Mouse (Mus musculus) kidney, postnatal 4 days (tissue): ENCODE measurements around the gene Sh3kbp1.

Experiments used
- DNase-seq, 2 experiments: peaks; one replicate each; pipeline ENCODE4 v3.0.0; 2021; ENCODE audit warnings: mixed read lengths in 2 of 2

The Sh3kbp1 gene

DNA sequence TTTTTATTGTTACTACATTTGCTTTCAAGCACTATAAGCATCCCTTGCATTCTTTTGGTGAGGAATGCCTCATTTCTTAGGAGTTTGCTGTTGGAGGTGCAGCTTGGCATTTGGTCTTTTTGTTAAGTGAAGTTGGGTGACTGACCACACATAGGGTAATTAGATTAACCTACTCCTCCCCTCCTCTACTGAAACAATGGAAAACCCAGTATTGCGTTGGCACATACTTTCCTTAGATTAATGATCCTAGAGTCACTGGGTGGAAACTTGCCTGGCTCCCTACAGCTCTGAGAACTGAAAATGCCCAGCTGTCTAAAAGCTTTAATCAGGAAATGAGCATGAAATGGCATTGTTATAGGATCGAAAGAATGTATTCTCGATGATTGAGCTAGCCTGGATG, 117.5 kb downstream of the Sh3kbp1 start:
- no peak for DNase-seq

DNA sequence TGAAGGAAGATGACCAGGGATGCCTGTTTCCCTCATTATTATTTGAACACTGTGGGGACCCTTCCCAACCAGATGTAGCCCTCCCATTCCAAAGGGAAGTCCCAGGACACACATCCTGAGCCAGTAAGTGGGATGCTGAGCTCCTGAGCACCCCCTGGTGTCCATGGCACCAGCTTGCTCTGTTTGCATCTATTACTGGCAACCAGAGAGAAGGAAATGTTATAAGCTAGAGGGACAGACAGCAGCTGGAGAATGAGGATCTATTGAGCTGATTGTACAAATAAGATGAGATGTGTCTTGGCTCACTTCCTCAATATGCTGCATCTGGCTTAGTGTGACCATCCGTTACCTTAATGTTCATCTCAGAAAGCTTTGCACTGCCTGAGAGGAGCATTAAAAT, 124.8 kb downstream of the Sh3kbp1 start:
- peak; percentile 70 to 73 for DNase-seq

DNA sequence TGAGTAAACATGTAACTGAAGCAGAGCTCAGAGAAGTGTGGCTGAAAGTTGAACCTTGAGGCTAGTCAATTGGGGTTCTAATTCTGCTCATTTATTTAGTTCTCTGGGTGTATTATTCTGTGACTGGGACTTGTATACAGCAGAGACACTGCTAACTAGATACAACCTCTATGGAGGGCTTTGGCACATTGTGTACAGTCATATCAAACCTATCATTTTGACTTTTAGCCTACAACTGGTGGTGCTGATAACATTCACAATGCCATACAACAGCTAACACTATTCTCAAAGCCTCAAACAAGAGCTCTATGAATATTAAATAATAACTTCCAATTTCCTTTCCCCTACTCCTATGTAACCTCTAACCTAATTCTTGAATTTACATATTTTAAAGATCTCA, 129.2 kb downstream of the Sh3kbp1 start:
- no peak for DNase-seq

DNA sequence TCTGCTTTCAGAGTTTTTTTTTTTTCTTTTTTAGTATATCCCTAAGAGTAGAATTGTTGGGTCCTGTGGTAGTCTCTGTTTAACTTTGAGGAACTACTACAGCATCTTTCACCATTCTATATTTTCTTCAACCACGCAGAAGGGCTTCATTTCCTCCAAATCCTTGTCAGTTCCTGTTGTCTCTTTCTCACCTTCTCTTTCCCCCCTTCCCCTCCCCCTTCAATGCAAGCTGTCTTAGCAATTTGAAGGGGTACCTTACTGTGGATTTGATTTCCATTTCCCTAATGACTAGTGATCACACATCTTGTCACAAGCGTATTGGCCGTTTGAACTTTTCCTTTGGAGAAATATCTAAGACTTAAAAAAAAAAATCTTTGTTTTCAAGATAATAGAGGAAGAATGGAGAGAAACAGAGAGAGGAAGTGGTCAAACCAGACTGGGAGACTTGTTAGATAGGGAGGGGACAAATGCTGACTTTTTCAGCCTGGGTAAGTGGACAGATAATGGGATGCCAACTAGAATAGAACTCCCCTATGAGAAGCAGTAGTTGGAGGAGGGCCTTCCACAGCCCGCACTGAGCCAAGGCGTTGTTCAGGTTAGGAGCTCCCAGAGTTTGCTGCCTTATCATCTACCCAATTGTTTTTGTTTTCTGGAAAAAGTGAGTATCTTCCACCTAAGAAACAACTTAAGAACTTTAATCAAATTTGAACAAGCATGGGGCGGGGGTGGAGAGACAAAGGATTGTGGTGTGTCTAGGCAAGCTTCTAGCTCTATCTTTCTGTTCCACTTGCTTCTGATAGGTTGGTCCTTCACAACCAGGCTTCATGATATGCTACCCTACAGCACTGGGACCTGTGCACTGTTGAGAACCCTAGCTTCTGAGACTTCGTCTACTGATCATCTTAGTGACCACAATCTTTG, 130.1 kb downstream of the Sh3kbp1 start:
- no peak for DNase-seq

DNA sequence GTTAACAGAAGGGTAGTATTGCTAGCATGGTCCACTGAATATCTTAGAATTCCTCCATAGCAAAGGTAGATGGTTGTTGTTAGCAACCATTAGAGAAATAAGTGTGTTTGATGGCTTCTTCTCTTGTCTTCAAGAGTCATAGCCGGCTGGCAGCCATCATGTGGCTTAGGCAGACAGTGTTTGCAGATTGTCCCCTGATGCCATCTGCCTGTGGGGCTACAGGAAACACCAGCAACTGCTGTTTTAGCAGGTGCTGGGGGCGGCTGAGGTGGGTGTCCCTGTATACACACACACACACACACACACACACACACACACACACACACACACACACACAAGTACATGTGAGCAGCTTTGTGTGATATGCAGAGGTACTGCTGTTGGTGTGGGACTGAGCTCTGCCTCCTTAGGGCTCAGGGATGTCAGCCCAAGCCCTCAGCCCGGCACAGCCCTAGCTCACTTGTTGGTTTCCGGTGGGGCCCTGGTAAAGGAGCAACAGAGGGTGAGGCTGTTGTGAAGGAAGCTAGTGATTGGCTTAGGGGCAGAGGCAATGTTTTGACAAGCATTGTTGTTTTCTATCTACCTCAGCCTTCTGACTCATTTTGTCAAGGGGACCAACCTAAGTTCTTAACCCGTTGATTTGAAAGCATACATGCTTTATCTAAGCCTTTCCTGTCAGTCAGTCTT, 130.9 kb downstream of the Sh3kbp1 start:
- no peak for DNase-seq

DNA sequence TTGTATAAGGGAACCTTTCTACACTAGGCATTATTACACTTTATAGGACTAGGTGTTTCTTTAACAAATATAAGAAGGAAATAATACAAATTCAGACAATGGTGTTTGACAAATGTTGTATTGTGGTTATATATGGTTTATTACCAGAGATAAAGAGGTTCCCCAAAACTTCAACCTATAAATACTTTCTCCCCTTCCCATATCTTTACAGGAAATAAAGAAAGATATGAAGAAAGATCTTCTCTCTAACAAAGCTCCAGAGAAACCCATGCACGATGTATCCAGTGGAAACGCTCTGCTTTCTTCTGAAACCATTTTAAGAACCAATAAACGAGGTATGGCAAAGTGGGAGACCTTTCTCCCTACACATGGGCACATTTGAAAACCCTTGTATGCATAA, 136.7 kb downstream of the Sh3kbp1 start:
- DNase-seq = no peak

DNA sequence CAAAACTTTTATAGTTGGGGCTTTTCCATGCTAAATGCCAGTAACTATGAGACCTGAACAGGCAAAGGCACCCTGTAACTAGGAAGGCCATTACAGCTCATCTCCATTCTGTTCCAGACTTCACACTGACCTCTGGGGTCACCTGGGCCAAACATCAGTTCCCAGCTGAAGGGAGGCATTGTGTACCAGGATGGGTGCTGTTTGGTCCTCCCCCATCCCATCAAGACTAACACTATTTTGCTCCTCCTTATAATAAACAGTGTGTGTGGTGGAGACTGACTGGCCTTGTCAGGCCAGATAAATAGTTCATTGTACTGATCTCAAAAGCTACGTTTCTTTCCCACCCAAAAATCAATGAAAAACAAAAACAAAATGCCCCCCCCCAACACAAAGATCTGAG, 138.8 kb downstream of the Sh3kbp1 start:
- no peak for DNase-seq

DNA sequence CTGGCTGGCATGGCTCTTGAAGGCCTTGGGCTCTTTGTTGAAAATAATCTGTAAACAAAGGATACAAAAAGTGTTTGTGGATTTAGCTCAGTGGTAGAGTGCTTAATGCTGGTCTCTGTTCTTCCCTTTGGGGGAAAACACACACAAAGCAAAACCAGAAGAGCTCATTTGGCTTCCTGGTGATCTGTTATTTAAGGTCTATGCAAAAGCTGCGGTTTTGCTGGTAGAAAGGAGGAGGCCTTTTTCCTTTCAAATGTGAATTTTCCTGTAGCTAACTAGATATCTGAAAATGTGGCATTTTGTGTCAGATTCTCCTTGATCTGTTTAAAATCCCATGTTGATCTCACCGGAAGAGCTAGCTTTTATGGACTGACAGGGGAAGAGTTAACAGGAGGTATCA, 141.9 kb downstream of the Sh3kbp1 start:
- no peak for DNase-seq

DNA sequence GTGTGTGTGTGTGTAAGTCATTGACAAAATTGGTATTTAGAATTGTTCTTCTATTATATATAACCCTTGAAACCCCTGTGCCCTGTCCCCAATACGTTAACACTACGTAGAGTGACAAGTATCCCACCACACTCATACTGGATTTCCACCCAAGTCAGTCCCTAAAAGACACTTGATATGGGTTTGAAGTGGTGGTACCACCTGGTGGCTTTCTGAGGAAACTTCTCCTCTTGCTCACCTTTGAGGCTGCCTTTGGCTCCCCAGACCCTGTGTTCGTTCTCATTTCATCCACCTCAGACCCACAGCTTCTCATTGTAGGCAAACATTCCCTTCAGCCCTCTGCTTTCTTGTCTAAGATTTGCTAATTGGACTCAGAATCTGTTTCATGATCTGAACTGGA, 142.7 kb downstream of the Sh3kbp1 start:
- DNase-seq = no peak

DNA sequence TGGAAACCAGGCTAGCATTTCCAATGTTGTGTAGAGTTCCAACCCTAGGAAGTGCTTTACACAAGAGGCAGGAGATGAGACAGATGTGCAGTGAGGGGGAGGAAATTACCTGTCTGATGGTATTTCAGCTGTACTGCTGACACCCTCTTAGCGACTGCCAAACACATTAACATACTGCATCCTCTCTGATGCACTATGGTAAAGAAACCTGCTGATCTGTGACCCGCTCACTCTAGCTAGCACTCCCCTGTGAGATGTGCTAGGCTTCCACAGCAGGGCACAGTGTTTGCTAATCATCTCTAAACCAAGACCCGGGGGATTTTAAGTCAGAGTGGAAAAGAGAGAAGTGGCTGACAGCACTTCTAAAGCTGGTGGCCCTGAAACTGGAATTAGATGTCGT, 145.1 kb downstream of the Sh3kbp1 start:
- no peak for DNase-seq

DNA sequence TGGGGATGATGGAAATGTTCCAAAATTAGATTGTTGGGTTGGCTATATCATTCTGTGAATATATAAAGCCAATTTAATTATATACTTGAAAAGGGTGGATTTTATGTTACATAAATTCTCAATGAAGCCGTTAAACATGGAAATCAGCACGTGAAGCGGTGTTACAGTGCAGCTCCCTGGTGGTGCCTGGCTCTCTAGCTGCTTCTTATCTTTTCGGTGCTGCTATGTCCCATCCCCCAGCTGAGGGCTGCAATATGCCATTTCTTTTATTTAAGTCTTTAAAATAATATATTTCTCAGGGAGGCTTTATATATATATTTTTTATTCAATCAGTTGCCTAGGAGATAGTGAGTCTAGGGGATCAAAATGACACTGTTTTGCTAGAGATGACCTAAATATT, 148.0 kb downstream of the Sh3kbp1 start:
- no peak for DNase-seq

DNA sequence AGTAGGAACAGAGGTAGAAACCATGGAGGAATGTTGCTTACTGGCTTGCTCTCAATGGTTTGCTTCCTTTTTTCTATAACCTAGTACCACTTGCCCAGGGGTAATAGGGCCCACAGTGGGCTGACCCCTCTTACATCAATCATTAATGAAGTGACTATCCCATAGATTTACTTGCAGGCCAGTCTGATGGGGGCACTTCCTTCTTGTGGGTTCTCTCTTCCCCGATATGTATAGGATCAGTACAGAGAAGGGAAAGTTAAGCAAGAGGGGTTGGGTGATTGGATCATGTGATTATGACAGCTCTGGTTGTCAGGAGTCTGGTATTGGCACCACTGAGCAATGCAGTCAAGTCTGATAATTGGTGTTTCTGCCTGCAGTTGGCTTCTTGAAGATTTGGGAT, 151.7 kb downstream of the Sh3kbp1 start:
- no peak for DNase-seq

DNA sequence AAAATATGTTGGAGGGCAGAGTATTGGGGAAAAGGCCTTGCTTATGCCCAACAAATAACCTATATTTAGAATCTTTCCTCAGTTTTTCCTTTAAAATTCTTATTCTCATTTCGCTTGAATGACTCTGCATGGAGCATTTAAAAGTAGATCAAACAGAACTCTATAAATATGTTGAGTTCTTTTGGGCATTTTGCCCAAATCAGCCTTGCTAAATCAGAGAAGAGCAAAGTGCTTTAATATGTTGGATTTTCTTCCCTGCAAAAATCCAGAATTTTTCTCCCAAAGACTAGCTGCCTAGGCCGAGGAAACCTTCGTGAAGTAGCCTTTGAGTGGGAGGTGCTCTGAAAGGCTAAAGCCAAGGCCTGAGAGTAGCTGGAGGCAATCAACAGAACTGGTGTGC, 163.4 kb downstream of the Sh3kbp1 start:
- no peak for DNase-seq

DNA sequence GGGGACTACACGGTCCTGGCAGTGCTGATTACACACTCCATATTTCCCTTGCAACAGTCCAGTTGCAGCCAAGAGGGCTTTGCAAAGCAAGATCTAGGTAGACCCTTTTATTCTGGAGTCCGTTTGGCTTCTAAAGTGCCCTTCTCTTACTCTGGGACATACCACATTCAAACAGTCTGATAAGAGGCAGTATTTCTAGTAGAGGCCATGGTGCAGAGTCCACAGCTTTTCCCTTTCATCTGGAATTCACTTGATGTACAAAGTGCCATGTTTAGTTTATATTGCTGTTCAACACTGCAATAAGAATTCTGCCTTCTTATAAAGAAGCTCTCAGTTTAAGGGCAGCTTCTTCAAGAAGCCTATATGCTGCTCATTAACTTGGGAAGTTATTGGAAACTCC, 168.5 kb downstream of the Sh3kbp1 start:
- no peak for DNase-seq

DNA sequence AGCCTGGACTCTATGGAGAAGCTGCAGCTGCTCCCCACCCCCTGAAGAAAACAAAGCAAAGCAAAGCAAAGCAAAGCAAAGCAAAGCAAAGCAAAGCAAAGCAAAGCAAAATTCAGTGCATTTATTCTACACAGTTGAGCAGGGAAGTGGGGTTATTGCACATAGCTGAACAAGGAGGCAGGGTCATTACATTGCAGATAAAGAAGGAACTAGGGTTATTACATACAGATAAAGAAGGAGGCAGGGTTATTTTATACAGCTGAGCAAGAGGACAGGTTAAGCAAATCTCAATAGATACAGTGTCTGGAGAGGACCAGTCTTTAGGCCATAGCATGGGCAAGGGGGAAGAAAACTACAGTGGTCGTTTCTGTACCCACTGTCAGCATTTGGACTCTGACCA, 177.3 kb downstream of the Sh3kbp1 start:
- DNase-seq = no peak

DNA sequence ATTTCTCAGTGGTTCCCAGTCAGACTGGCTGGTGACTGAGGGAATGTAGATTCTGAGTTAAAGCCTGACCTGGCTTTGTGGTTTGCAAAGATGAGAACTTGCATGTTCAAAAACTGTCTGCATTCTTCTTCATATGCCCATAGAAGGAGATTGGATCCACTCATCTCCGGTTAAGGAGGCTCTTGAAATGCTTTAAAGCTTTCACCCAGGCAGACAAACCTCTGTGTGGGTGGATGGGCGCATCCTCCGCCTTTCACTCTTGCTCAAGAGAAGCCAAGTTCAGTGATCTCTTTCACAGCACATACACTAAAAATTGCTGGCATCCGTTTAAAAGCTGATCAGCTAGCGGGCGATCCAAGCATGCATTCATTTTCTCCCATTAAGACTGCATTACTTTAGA, 182.4 kb downstream of the Sh3kbp1 start:
- DNase-seq = peak; percentile 17 to 33

DNA sequence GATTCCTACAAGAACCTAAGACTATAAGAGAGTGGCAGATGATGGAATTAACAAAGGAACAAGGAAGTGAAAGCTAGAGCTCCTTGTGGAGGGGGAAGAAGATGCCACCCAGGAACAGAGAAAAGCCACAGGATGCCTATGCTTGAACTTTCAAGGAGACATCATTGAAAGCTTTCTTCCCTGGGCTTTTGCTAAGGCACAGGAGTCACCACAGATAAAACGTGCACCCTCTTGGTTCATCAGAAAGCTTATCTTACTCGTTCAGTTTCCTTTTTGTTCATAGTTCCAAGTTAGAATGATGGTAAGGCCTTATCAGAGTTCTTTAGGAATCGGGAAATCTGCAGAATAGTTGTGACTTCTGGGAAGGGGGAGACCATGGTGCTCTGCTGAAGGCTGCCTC, 183.4 kb downstream of the Sh3kbp1 start:
- no peak for DNase-seq

DNA sequence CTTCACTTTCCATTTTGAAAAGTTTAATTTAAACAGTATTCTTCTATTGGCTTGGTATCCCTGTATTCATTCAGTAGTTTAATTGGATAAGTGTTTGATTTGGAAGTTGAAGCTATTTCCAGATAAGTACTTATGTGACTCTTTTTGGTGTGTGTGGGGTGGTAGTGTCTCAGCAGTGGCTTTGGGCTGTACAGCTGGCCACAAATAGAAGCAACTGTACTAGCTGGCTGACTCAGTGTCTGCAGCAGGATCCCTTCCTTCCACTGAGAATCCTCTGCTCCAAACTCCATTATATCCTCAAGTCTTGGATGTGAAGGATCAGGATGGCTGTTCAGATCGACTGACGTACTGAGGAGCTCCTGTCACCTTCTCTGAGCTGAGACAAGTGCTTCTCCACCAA, 190.4 kb downstream of the Sh3kbp1 start:
- no peak for DNase-seq

DNA sequence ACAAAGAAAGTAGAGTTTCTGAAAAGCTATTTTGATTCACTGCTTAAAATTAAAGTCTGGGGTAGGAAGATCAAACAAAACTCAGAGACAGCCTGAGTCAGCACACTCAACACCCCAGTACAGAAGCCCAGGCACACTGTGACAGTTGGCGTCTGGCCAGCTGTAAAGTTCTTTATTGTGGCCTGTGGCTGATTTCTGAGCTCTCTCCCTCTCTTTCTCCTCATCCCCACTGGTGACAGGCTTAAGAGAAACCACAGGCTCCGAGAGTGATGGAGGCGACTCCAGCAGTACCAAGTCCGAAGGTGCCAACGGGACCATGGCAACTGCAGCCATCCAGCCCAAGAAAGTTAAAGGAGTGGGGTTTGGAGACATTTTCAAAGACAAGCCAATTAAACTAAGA, 201.1 kb downstream of the Sh3kbp1 start:
- peak; percentile 6 to 24 for DNase-seq

DNA sequence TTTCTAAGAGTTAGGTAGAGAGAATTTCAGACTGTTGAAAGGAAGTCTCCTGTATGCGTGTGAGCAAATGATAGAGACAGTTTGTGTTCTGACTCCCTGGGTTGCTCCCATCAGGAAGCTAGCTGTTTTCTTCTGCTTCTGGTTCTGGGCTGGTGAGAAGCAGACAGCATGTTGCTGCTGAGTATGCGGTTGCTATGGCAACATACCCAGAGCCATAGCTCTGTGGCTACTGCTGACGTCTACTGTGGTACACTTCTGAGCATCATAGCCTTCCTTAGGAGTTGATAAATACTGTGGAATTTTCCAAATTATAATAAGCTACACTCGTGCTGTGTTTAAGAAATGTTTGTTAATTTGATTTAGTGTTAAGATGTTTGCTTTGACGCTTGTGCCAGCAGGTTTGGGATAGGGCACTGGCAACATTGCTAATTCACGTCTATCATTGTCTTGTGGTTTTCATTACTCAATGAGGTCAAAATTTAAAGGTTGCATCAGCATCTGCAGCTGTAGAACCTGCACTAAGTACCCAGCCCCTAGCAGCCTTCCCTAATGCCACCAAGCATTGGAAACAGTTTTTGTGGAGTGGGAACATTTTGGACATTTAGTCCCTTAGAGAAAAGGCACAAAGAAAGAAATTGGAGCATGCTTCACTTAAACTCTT, 202.2 kb downstream of the Sh3kbp1 start:
- DNase-seq = no peak

DNA sequence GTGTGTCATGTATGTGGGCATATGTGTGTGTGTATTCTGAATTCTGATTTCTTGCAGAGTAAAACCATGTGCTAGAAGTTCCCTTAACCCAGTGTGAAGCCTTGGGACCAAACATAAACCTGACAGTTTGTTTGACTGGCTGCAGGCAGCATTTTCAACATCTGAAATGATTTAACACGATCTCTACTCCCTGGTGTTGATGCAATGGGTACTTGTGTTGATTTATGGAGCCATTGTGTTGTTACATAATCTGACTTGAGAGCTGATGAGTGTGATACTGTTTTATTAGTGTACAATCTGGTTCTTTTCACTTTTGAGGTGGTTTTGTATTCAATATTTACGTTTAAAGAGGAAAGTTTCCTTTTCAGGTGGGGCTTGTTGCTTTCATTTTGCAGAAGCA, 204.1 kb downstream of the Sh3kbp1 start:
- DNase-seq = no peak

DNA sequence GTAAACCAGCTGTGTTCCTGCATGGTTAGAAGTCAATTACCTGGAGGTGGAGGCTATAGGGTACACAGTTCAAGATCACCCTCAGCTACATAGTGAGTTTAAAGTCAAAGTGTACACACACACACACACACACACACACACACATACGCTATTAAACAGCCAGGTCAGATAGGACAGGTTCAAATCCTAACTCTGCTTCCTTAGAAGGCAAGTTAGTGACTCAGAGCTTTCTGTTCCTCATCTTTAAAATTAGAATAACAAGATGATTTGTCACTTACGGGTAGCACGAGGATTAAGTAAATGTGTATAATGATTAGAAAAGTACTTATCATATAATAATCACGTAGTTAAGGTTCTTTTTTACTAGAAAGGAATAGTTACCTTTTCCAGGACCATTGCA, 208.2 kb downstream of the Sh3kbp1 start:
- no peak for DNase-seq

DNA sequence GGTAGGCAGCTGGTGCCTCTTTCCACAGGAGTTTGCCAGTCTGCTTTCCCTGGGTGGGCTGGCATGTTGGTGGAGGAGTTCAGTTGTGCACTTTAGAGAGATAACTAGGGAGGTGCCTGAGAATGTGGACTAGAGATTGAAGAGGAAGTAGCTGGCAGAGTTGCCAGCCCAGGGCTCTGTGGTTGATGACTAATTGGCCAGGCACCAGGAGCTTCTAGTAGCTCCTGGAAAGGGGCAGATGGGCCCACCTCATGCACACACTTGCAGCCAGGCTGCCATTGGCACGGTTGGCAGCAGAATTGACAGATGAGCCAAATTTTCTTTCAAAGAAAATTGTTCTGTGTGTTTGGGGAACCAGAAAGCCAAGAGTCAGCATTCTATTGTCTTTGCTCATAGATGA, 210.3 kb downstream of the Sh3kbp1 start:
- no peak for DNase-seq

DNA sequence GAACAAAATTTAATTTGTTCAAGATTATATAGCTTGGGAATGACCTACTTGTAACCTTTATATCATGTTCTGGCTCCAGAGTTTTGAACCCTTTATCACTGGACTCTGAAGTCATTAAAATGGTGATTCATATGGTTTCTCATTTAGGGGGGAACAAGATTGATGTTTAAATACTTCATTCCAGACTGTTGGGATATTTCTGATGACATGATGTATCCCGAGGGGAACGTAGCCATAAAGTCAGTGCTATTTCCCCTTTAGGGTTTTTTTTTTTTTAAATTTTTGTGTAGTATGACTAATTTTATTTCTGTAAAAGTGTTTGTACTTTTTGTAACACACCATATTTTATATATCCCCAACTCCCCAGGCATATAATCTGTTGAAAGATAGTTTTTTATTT, 212.7 kb downstream of the Sh3kbp1 start:
- no peak for DNase-seq
